Mouse (Mus musculus) erythroblast, embryonic 14.5 days (primary cell): ENCODE results near the gene Gm9844. TPM values are rescaled to one million over a fixed set of nuclear protein-coding genes. Genes with fewer than 3 reads are reported as not detected.
A peak's percentile ranks its signal among the peaks of the same experiment; 100 is the strongest.

Source experiments
- H3K27me3 ChIP-seq: 2 replicates; pipeline ENCODE4 v1.6.1; 2012; ENCODE audit warnings: inconsistent platforms; ENCODE audit not compliant: control insufficient read depth
- H3K36me3 ChIP-seq: 2 replicates; pipeline ENCODE4 v1.6.1; 2012; ENCODE audit warnings: mild to moderate bottlenecking, inconsistent platforms; ENCODE audit not compliant: control insufficient read depth
- H3K4me1 ChIP-seq: 2 replicates; pipeline ENCODE4 v1.6.1; 2012; ENCODE audit warnings: inconsistent platforms; ENCODE audit not compliant: control insufficient read depth
- H3K4me3 ChIP-seq: replicated peaks from 2 replicates; pipeline ENCODE3; 2012; ENCODE audit warnings: moderate library complexity, mild to moderate bottlenecking, inconsistent platforms
- H3K9me3 ChIP-seq: 2 replicates; pipeline ENCODE4 v1.6.1; 2012; ENCODE audit warnings: low read length, inconsistent platforms, mixed read lengths; ENCODE audit not compliant: control insufficient read depth
- GATA1 ChIP-seq: IDR thresholded peaks from 2 replicates; pipeline ENCODE4 v1.6.1; 2012; ENCODE audit warnings: low read length, inconsistent platforms, mixed read lengths
- TAL1 ChIP-seq: IDR thresholded peaks from 3 replicates; pipeline ENCODE4 v1.6.1; 2012; ENCODE audit warnings: low read length, inconsistent platforms, mixed read lengths
- polyA plus RNA-seq: library from polyadenylated mRNA; stranded (reverse); fragments of >175 nt; gene quantifications from 2 replicates; pipeline ENCODE4 v1.2.3, GENCODE M21; 2012

Gm9844 gene
- polyA plus RNA-seq, 1 experiment, result 6.9 TPM

- H3K9me3 ChIP-seq, result no peaks in the 10 kb centered on the region
- H3K4me3 ChIP-seq, result no peak overlapping the region
- peaks cover 6% of the 10 kb centered on the region for H3K36me3 ChIP-seq
- TF ChIP-seq GATA1 (no peak), TAL1 (no peak)
- peaks cover 12% of the 10 kb centered on the region for H3K4me1 ChIP-seq
- H3K27me3 ChIP-seq, result no peaks in the 10 kb centered on the region
These were observed 34.3 kb downstream of the Gm9844 start for GRCm38 (mm10) chr7:24896269-24896668.

GRCm38 (mm10) chr7:24897224-24897623, 35.2 kb downstream of the Gm9844 start, which contains the start of gene Cd79a:
Gene Cd79a (plus strand): TSS chr7:24897381.
- Histone ChIP-seq H3K36me3 (peaks cover 2% of the 10 kb centered on the region), H3K27me3 (no peaks in the 10 kb centered on the region), H3K4me3 (no peak within 1 kb of the TSS), H3K9me3 (no peaks in the 10 kb centered on the region), H3K4me1 (peaks cover 20% of the 10 kb centered on the region)
- TF ChIP-seq TAL1 (no peak), GATA1 (no peak)

- Histone ChIP-seq H3K36me3 (no peaks in the 10 kb centered on the region), H3K4me1 (peaks cover 28% of the 10 kb centered on the region), H3K27me3 (no peaks in the 10 kb centered on the region), H3K9me3 (no peaks in the 10 kb centered on the region), H3K4me3 (no peak overlapping the region)
- TF ChIP-seq TAL1 (no peak), GATA1 (no peak)
These were observed 35.9 kb downstream of the Gm9844 start for GRCm38 (mm10) chr7:24897959-24898358.

- Histone ChIP-seq H3K36me3 (peaks cover 7% of the 10 kb centered on the region), H3K4me1 (peaks cover 58% of the 10 kb centered on the region), H3K9me3 (no peaks in the 10 kb centered on the region), H3K27me3 (no peaks in the 10 kb centered on the region), H3K4me3 (no peak overlapping the region)
- TF ChIP-seq TAL1, result no peak
- TF ChIP-seq GATA1, result no peak
These were observed 39.1 kb downstream of the Gm9844 start for GRCm38 (mm10) chr7:24901114-24901513.

GRCm38 (mm10) chr7:24901842-24902241, 39.8 kb downstream of the Gm9844 start:
- Histone ChIP-seq H3K4me1 (peaks cover 65% of the 10 kb centered on the region), H3K4me3 (no peak overlapping the region), H3K9me3 (no peaks in the 10 kb centered on the region), H3K27me3 (no peaks in the 10 kb centered on the region), H3K36me3 (peaks cover 11% of the 10 kb centered on the region)
- TF ChIP-seq GATA1 (no peak), TAL1 (no peak)

GRCm38 (mm10) chr7:24902264-24902629, 40.2 kb downstream of the Gm9844 start:
- no peak for TF ChIP-seq GATA1
- TF ChIP-seq TAL1, result no peak
- Histone ChIP-seq H3K9me3 (no peaks in the 10 kb centered on the region), H3K27me3 (no peaks in the 10 kb centered on the region), H3K4me1 (peaks cover 67% of the 10 kb centered on the region), H3K4me3 (peak overlapping the region; percentile 86), H3K36me3 (peaks cover 15% of the 10 kb centered on the region)

- no peaks in the 10 kb centered on the region for H3K27me3 ChIP-seq
- no peaks in the 10 kb centered on the region for H3K9me3 ChIP-seq
- peak within 1 kb of the TSS; percentile 86 for H3K4me3 ChIP-seq
- TF ChIP-seq TAL1 (no peak), GATA1 (no peak)
- H3K36me3 ChIP-seq, result peaks cover 21% of the 10 kb centered on the region
- peaks cover 73% of the 10 kb centered on the region for H3K4me1 ChIP-seq
These were observed 40.8 kb downstream of the Gm9844 start, which contains the start of gene Arhgef1 for GRCm38 (mm10) chr7:24902630-24903443. Gene Arhgef1 (plus strand): TSS chr7:24902912.

GRCm38 (mm10) chr7:24903444-24903825, 41.4 kb downstream of the Gm9844 start:
- TF ChIP-seq TAL1, result no peak
- no peak for TF ChIP-seq GATA1
- peaks cover 73% of the 10 kb centered on the region for H3K4me1 ChIP-seq
- H3K4me3 ChIP-seq, result peak overlapping the region; percentile 86
- H3K9me3 ChIP-seq, result no peaks in the 10 kb centered on the region
- H3K36me3 ChIP-seq, result peaks cover 27% of the 10 kb centered on the region
- H3K27me3 ChIP-seq, result no peaks in the 10 kb centered on the region

- Histone ChIP-seq H3K4me3 (peak overlapping the region; percentile 86), H3K36me3 (peaks cover 33% of the 10 kb centered on the region), H3K27me3 (no peaks in the 10 kb centered on the region), H3K9me3 (no peaks in the 10 kb centered on the region), H3K4me1 (peaks cover 73% of the 10 kb centered on the region)
- no peak for TF ChIP-seq GATA1
- no peak for TF ChIP-seq TAL1
These were observed 42.1 kb downstream of the Gm9844 start for GRCm38 (mm10) chr7:24904070-24904483.
